Mouse (Mus musculus) lung, embryonic 14.5 days (tissue): Measurements from ENCODE around the gene Hnrnpm. TPM values are rescaled to one million over a fixed set of nuclear protein-coding genes. Genes with fewer than 3 reads are reported as not detected.

Experiments
- ATAC-seq: fragments of 200-750 bp; cut with Nextera tagmentation; 2 replicates; pipeline ENCODE4 v1.8.0; 2017; ENCODE audit warnings: mild to moderate bottlenecking, moderate TSS enrichment, moderate library complexity; ENCODE audit not compliant: insufficient read depth
- DNase-seq: peaks from one replicate; pipeline ENCODE4 v3.0.0-alpha.2; 2015
- H3K27ac ChIP-seq: fragments of 300-500 bp; sonication (generic); 2 replicates; pipeline ENCODE4 v1.5.1; 2014; ENCODE audit warnings: low read depth, mild to moderate bottlenecking, moderate library complexity
- H3K27me3 ChIP-seq: fragments of 300-500 bp; sonication (generic); 2 replicates; pipeline ENCODE4 v1.6.1; 2014; ENCODE audit warnings: low read length, control low read depth; ENCODE audit not compliant: insufficient read depth
- H3K36me3 ChIP-seq: fragments of 300-500 bp; sonication (generic); 2 replicates; pipeline ENCODE4 v1.6.1; 2014; ENCODE audit warnings: control low read depth; ENCODE audit not compliant: insufficient read depth
- H3K4me1 ChIP-seq: fragments of 300-500 bp; sonication (generic); 2 replicates; pipeline ENCODE4 v1.6.1; 2014; ENCODE audit warnings: antibody characterized with exemption, control low read depth; ENCODE audit not compliant: insufficient read depth
- H3K4me2 ChIP-seq: fragments of 300-500 bp; sonication (generic); 2 replicates; pipeline ENCODE4 v1.6.1; 2014; ENCODE audit warnings: mild to moderate bottlenecking
- H3K4me3 ChIP-seq: fragments of 300-500 bp; sonication (generic); 2 replicates; pipeline ENCODE4 v1.5.1; 2014; ENCODE audit warnings: low read depth, low read length
- H3K9ac ChIP-seq: fragments of 300-500 bp; sonication (generic); 2 replicates; pipeline ENCODE4 v1.6.1; 2014
- H3K9me3 ChIP-seq: fragments of 300-500 bp; sonication (generic); 2 replicates; pipeline ENCODE4 v1.6.1; 2016; ENCODE audit warnings: low read depth, low read length, control low read depth
- CTCF ChIP-seq: IDR thresholded peaks from 2 replicates; pipeline ENCODE4 v1.5.1; 2016; ENCODE audit warnings: antibody characterized with exemption, low read depth
- WGBS: fragments of 180-500 bp; shearing (Covaris S2); extraction: QIAGEN DNeasy Blood & Tissue Kit; methylation state at CpG from one replicate; pipeline ENCODE4 v1.1.7; 2014; 5-methylcytosine and 5-hydroxymethylcytosine counted together
- polyA plus RNA-seq: library from polyadenylated mRNA; unstranded; fragments of >200 nt; fragmentation: Nextera tagmentation; extraction: Ambion mirVana; gene quantifications from 2 replicates; pipeline ENCODE4 v1.2.1, GENCODE M21; 2014

The Hnrnpm gene
- polyA plus RNA-seq, 1 experiment from 2014 or later, result 407 TPM

GRCm38 (mm10) chr17:33695471-33695870, 8.8 kb upstream of the Hnrnpm start:
- no peak for DNase-seq
- H3K27me3 ChIP-seq, result no peaks in the 10 kb centered on the region
- H3K4me2 ChIP-seq, result no peak overlapping the region
- 67% methylated on average over 1 of the region's 1 CpGs for WGBS
- no peak for ATAC-seq
- H3K4me1 ChIP-seq, result no peaks in the 10 kb centered on the region
- H3K9me3 ChIP-seq, result no peaks in the 10 kb centered on the region
- no peak overlapping the region for H3K4me3 ChIP-seq
- no peak overlapping the region for H3K9ac ChIP-seq
- H3K36me3 ChIP-seq, result peaks cover 20% of the 10 kb centered on the region; the same call in 1 of the 2 replicates
- no peak for TF ChIP-seq CTCF
- H3K27ac ChIP-seq, result no peak overlapping the region

GRCm38 (mm10) chr17:33685249-33685653, 1.4 kb downstream of the Hnrnpm start:
- WGBS, result 0% methylated on average over 42 of the region's 42 CpGs
- Histone ChIP-seq H3K36me3 (peaks cover 4% of the 10 kb centered on the region; the same call in 1 of the 2 replicates), H3K9me3 (no peaks in the 10 kb centered on the region), H3K9ac (peak overlapping the region; percentile 99), H3K27ac (peak overlapping the region; percentile 95), H3K4me1 (peaks cover 16% of the 10 kb centered on the region), H3K4me3 (peak overlapping the region; percentile 96), H3K27me3 (no peaks in the 10 kb centered on the region), H3K4me2 (peak overlapping the region; percentile 86)
- peak; percentile 16; the same call in 1 of the 2 replicates for TF ChIP-seq CTCF
- ATAC-seq (peak; percentile 99), DNase-seq (peak; percentile 98)

GRCm38 (mm10) chr17:33684671-33685231, 1.9 kb downstream of the Hnrnpm start:
- DNase-seq, result peak; percentile 79
- ATAC-seq, result peak; percentile 85
- under 1% methylated on average over 44 of the region's 44 CpGs for WGBS
- peak; percentile 65 for TF ChIP-seq CTCF
- no peaks in the 10 kb centered on the region for H3K9me3 ChIP-seq
- peak overlapping the region; percentile 95 for H3K27ac ChIP-seq
- peaks cover 16% of the 10 kb centered on the region for H3K4me1 ChIP-seq
- H3K4me3 ChIP-seq, result peak overlapping the region; percentile 96
- peak overlapping the region; percentile 99 for H3K9ac ChIP-seq
- peak overlapping the region; percentile 86 for H3K4me2 ChIP-seq
- peaks cover 4% of the 10 kb centered on the region; the same call in 1 of the 2 replicates for H3K36me3 ChIP-seq
- H3K27me3 ChIP-seq, result no peaks in the 10 kb centered on the region

- Histone ChIP-seq H3K9me3 (no peaks in the 10 kb centered on the region), H3K9ac (no peak overlapping the region), H3K27me3 (no peaks in the 10 kb centered on the region), H3K4me3 (no peak overlapping the region), H3K4me1 (peaks cover 16% of the 10 kb centered on the region), H3K27ac (no peak overlapping the region), H3K36me3 (peaks cover 17% of the 10 kb centered on the region), H3K4me2 (peak overlapping the region; percentile 37)
- ATAC-seq (no peak), DNase-seq (no peak)
- no peak for TF ChIP-seq CTCF
These were observed 4.9 kb downstream of the Hnrnpm start for GRCm38 (mm10) chr17:33681767-33682166.

DNA sequence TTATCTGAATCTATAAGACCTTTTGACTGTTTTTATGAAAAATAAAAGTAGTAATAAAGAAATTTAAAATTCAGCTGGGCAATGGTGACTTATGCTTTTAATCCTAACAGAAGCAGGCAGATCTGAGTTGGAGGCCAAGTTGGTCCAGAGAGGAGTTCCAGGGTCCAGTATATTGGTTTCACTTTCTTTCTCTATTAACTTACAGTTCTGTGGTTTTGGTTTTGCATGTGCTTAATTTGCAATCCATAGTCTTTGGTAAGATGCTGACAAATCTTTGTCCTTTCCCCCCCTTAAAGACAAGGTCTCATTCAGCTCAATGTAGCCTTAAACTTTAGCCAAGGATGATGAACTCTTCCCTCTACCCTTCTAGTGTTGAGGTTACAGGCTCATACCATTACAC, 7.9 kb downstream of the Hnrnpm start:
- Histone ChIP-seq H3K4me1 (peaks cover 16% of the 10 kb centered on the region), H3K9me3 (no peaks in the 10 kb centered on the region), H3K36me3 (peaks cover 30% of the 10 kb centered on the region), H3K27ac (no peak overlapping the region), H3K27me3 (no peaks in the 10 kb centered on the region), H3K4me2 (no peak overlapping the region), H3K9ac (no peak overlapping the region), H3K4me3 (no peak overlapping the region)
- TF ChIP-seq CTCF, result no peak
- DNase-seq, result no peak
- ATAC-seq, result no peak

GRCm38 (mm10) chr17:33676086-33676485, 10.6 kb downstream of the Hnrnpm start:
- WGBS, result 85% methylated on average over 2 of the region's 2 CpGs
- Histone ChIP-seq H3K27ac (no peak overlapping the region), H3K9ac (no peak overlapping the region), H3K4me3 (no peak overlapping the region), H3K9me3 (no peaks in the 10 kb centered on the region), H3K36me3 (peaks cover 40% of the 10 kb centered on the region), H3K4me1 (no peaks in the 10 kb centered on the region), H3K27me3 (no peaks in the 10 kb centered on the region), H3K4me2 (no peak overlapping the region)
- TF ChIP-seq CTCF, result no peak
- ATAC-seq (no peak), DNase-seq (no peak)

DNA sequence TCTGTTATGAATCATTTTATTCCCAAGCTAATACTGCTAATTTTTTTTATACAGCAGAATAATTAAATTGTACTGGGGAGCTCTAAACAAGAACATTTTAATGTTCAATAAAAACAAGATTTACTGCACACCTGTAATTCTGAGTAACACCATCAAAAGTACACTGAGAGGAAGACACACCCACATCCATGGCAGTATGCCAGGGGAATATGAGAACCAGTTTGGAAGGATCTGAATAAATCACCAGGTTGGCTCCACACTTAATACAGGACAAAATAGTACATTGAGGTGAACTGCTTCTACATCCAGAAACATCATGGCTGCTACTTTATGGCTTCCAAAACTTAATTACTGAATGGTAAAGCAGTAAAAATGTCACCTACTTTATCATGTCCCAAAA, 11.2 kb downstream of the Hnrnpm start:
- Histone ChIP-seq H3K27ac (no peak overlapping the region), H3K4me1 (no peaks in the 10 kb centered on the region), H3K27me3 (no peaks in the 10 kb centered on the region), H3K4me3 (no peak overlapping the region), H3K9me3 (no peaks in the 10 kb centered on the region), H3K9ac (no peak overlapping the region), H3K36me3 (peaks cover 40% of the 10 kb centered on the region), H3K4me2 (no peak overlapping the region)
- no peak for TF ChIP-seq CTCF
- no peak for ATAC-seq
- peak; percentile 64 for DNase-seq
